Mouse (Mus musculus) neural tube, embryonic 14.5 days (tissue): ENCODE measurements at regions not wholly inside any gene's neighbourhood (a gene's known extent, or its start where the extent isn't known, plus 50 kb on each side); places are given as distances from the start of the nearest gene placed in this dataset.

Experiments used
- ATAC-seq: fragments of 200-750 bp; cut with Nextera tagmentation; 2 replicates; pipeline ENCODE4 v1.8.0; 2017; ENCODE audit warnings: low read depth, mild to moderate bottlenecking, moderate TSS enrichment, moderate library complexity
- H3K27ac ChIP-seq: fragments of 300-500 bp; sonication (generic); 2 replicates; pipeline ENCODE4 v1.5.1; 2014; ENCODE audit warnings: low read depth, mild to moderate bottlenecking, control low read depth, low read length, moderate library complexity, mixed read lengths
- H3K27me3 ChIP-seq: fragments of 300-500 bp; sonication (generic); 2 replicates; pipeline ENCODE4 v1.6.1; 2014; ENCODE audit warnings: low read length; ENCODE audit not compliant: control insufficient read depth, insufficient read depth
- H3K36me3 ChIP-seq: fragments of 300-500 bp; sonication (generic); 2 replicates; pipeline ENCODE4 v1.6.1; 2014; ENCODE audit warnings: low read length, mixed read lengths; ENCODE audit not compliant: control insufficient read depth, insufficient read depth
- H3K4me1 ChIP-seq: fragments of 300-500 bp; sonication (generic); 2 replicates; pipeline ENCODE4 v1.6.1; 2014; ENCODE audit warnings: low read length; ENCODE audit not compliant: control insufficient read depth, insufficient read depth
- H3K4me2 ChIP-seq: fragments of 300-500 bp; sonication (generic); 2 replicates; pipeline ENCODE4 v1.6.1; 2014; ENCODE audit warnings: mild to moderate bottlenecking, low read depth, low read length, control low read depth
- H3K4me3 ChIP-seq: fragments of 300-500 bp; sonication (generic); 2 replicates; pipeline ENCODE4 v1.5.1; 2014; ENCODE audit warnings: low read depth, low read length, control low read depth, mixed read lengths
- H3K9ac ChIP-seq: fragments of 300-500 bp; sonication (generic); replicated peaks from 2 replicates; pipeline ENCODE4 v1.6.1; 2014; ENCODE audit warnings: low read depth, mild to moderate bottlenecking, control low read depth, low read length, mixed read lengths
- H3K9me3 ChIP-seq: fragments of 300-500 bp; sonication (generic); 2 replicates; pipeline ENCODE4 v1.6.1; 2016; ENCODE audit warnings: low read length; ENCODE audit not compliant: control insufficient read depth
- WGBS: fragments of 180-500 bp; shearing (Covaris S2); extraction: QIAGEN DNeasy Blood & Tissue Kit; methylation state at CpG from one replicate; pipeline ENCODE4 v1.1.7; 2014; 5-methylcytosine and 5-hydroxymethylcytosine counted together

DNA sequence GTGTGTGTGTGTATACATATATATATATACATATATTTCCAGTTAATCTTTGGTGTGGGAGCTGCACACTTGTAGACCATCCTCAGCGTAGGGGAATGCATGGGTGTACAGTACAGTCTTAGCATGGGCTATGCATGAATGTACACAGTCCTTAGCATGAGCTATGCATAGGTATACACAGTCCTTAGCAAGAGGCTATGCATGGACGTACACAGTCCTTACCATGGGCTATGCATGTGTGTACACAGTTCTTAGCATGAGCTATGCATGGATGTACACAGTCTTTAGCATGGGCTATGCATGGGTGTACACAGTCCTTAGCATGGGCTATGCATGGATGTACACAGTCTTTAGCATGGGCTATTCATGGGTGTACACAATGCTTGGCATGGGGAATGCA, 70.5 kb downstream of the Rchy1 start:
- no peaks in the 10 kb centered on the region for H3K27me3 ChIP-seq
- no peaks in the 10 kb centered on the region for H3K4me1 ChIP-seq
- H3K9me3 ChIP-seq = no peaks in the 10 kb centered on the region
- H3K4me2 ChIP-seq = no peak overlapping the region
- no peak overlapping the region for H3K9ac ChIP-seq
- no peak for ATAC-seq
- H3K4me3 ChIP-seq = no peak overlapping the region
- no peaks in the 10 kb centered on the region for H3K36me3 ChIP-seq
- no peak overlapping the region for H3K27ac ChIP-seq
- WGBS = 91% methylated on average over 2 of the region's 2 CpGs

GRCm38 (mm10) chr5:91881771-91882170, 81.1 kb downstream of the Rchy1 start:
- Histone ChIP-seq H3K9me3 (no peaks in the 10 kb centered on the region), H3K36me3 (no peaks in the 10 kb centered on the region), H3K4me2 (no peak overlapping the region), H3K4me1 (no peaks in the 10 kb centered on the region), H3K27ac (no peak overlapping the region), H3K4me3 (no peak overlapping the region), H3K9ac (no peak overlapping the region), H3K27me3 (no peaks in the 10 kb centered on the region)
- ATAC-seq = no peak
- WGBS = 64% methylated on average over 1 of the region's 1 CpGs

GRCm38 (mm10) chr5:91880231-91880630, 82.6 kb downstream of the Rchy1 start:
- Histone ChIP-seq H3K9me3 (no peaks in the 10 kb centered on the region), H3K4me3 (no peak overlapping the region), H3K9ac (no peak overlapping the region), H3K27ac (no peak overlapping the region), H3K27me3 (no peaks in the 10 kb centered on the region), H3K4me2 (no peak overlapping the region), H3K4me1 (0 out of 2 replicates have a peak, but pooled peaks cover 3% of the 10 kb centered on the region), H3K36me3 (no peaks in the 10 kb centered on the region)
- 90% methylated on average over 3 of the region's 3 CpGs for WGBS
- ATAC-seq = no peak

DNA sequence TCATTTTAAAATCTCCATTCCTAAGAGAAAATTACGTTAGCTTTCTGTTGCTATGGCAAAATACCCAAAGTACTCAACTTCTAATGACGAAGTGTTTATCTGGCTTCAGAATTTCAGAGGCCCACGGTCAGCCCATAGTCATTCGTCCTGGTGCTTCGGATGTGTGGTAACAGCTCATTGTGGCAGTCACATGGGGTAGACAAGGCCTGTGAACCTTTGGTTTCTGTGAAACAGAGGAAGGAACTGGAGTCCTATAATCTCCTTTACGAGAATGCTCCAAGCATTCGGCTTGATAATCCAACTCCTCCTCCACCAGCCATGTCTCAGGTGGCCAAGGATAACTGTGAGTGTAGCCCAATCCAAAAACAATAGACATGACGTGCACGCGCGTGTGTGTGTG, 84.2 kb downstream of the Rchy1 start:
- H3K4me3 ChIP-seq = no peak overlapping the region
- no peaks in the 10 kb centered on the region for H3K36me3 ChIP-seq
- WGBS = 90% methylated on average over 11 of the region's 11 CpGs
- H3K4me2 ChIP-seq = no peak overlapping the region
- ATAC-seq = no peak
- H3K27ac ChIP-seq = no peak overlapping the region
- H3K9me3 ChIP-seq = no peaks in the 10 kb centered on the region
- no peak overlapping the region for H3K9ac ChIP-seq
- H3K27me3 ChIP-seq = no peaks in the 10 kb centered on the region
- 0 out of 2 replicates have a peak, but pooled peaks cover 3% of the 10 kb centered on the region for H3K4me1 ChIP-seq

DNA sequence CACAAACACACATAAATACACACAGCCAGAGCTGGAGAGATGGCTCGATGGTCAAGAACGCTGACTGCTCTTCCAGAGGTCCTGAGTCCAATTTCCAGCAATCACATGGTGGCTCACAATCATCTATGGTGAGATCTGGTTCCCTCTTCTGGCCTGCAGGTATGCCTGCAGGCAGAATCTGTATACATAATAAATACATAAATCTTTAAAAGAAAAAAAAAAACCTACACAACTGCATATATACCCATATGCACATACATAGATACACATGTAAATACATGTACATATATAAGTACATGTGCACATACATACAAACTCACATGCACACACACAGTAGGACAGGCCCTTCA, 86.2 kb downstream of the Rchy1 start:
- no peak for ATAC-seq
- Histone ChIP-seq H3K4me1 (0 out of 2 replicates have a peak, but pooled peaks cover 3% of the 10 kb centered on the region), H3K9ac (no peak overlapping the region), H3K36me3 (no peaks in the 10 kb centered on the region), H3K27ac (no peak overlapping the region), H3K27me3 (no peaks in the 10 kb centered on the region), H3K4me3 (no peak overlapping the region), H3K4me2 (no peak overlapping the region), H3K9me3 (no peaks in the 10 kb centered on the region)
- WGBS = 80% methylated on average over 2 of the region's 2 CpGs

- Histone ChIP-seq H3K9ac (no peak overlapping the region), H3K27me3 (no peaks in the 10 kb centered on the region), H3K4me3 (no peak overlapping the region), H3K4me2 (no peak overlapping the region), H3K9me3 (no peaks in the 10 kb centered on the region), H3K4me1 (0 out of 2 replicates have a peak, but pooled peaks cover 3% of the 10 kb centered on the region), H3K27ac (no peak overlapping the region), H3K36me3 (no peaks in the 10 kb centered on the region)
- peak; percentile 87 for ATAC-seq
- 46% methylated on average over 10 of the region's 10 CpGs for WGBS
Measured at GRCm38 (mm10) chr5:91875875-91876681, 86.8 kb downstream of the Rchy1 start.

DNA sequence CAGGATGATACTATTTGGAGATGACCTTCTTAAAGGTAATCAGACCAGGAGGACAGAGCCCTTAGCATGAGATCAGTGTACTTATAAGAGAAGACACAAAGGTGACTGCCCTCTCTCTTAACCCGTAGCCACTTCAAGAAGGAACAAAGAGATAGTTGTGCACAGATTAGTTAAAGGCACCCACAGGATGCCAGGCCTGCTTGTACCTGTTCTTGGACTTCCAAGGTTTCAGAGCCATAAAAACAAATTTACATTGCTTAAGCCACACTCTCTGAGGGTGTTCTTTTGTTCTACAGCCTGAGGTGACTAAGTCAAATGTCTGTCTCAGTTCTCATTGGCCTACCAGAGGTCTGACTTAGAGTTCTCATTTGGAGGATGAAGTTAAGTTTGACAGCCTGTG, 90.1 kb downstream of the Rchy1 start:
- WGBS = 66% methylated on average over 1 of the region's 1 CpGs
- H3K4me2 ChIP-seq = no peak overlapping the region
- no peak overlapping the region for H3K4me3 ChIP-seq
- 0 out of 2 replicates have a peak, but pooled peaks cover 3% of the 10 kb centered on the region for H3K4me1 ChIP-seq
- no peaks in the 10 kb centered on the region for H3K36me3 ChIP-seq
- H3K9ac ChIP-seq = no peak overlapping the region
- ATAC-seq = no peak
- no peaks in the 10 kb centered on the region for H3K9me3 ChIP-seq
- H3K27ac ChIP-seq = no peak overlapping the region
- H3K27me3 ChIP-seq = no peaks in the 10 kb centered on the region

DNA sequence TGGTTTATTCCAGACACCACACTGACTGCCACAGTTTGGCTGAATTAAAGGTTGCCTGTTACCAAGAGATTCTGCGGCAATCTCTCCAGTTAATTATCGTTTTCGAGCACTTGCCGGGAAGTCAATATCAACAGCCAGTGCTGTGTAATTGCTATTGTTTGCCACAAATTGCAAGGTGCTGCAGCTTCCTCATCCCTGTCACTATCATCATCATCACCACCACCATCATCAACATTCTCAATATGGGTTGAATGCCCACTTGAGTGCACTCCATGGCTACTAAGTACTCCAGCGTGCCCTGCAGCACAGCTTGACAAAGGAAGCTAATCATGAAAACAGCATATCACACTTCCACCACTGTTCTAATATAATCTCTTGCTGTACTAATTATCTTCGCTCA, 93.1 kb downstream of the Rchy1 start:
- Histone ChIP-seq H3K36me3 (no peaks in the 10 kb centered on the region), H3K4me3 (no peak overlapping the region), H3K9me3 (no peaks in the 10 kb centered on the region), H3K27me3 (no peaks in the 10 kb centered on the region), H3K27ac (peak overlapping the region; percentile 52; the same call in 1 of the 2 replicates), H3K4me2 (no peak overlapping the region), H3K9ac (no peak overlapping the region), H3K4me1 (no peaks in the 10 kb centered on the region)
- WGBS = 65% methylated on average over 6 of the region's 6 CpGs
- peak; percentile 85 for ATAC-seq

- Histone ChIP-seq H3K4me3 (no peak overlapping the region), H3K27me3 (no peaks in the 10 kb centered on the region), H3K9me3 (no peaks in the 10 kb centered on the region), H3K4me1 (no peaks in the 10 kb centered on the region), H3K36me3 (no peaks in the 10 kb centered on the region), H3K4me2 (no peak overlapping the region), H3K27ac (no peak overlapping the region), H3K9ac (no peak overlapping the region)
- 97% methylated on average over 3 of the region's 3 CpGs for WGBS
- no peak for ATAC-seq
Measured at GRCm38 (mm10) chr5:91866184-91866583, 96.7 kb downstream of the Rchy1 start.
